Mouse (Mus musculus) cerebellum, adult 2 months (tissue): Measurements from ENCODE around the gene Ppia.

Experiments
- CTCF ChIP-seq: fragments of 200-500 bp; IDR thresholded peaks from 2 replicates; pipeline ENCODE4 v1.5.1; 2011; ENCODE audit warnings: low read depth, mild to moderate bottlenecking, control low read depth, low read length, moderate library complexity, borderline replicate concordance; ENCODE audit not compliant: insufficient read depth
- POLR2A ChIP-seq: fragments of 200-500 bp; IDR thresholded peaks from 2 replicates; pipeline ENCODE4 v1.6.1; 2011; ENCODE audit warnings: low read length, control low read depth, borderline replicate concordance; ENCODE audit not compliant: insufficient read depth

GRCm38 (mm10) chr11:6465122-6465521 is 49.9 kb downstream of the Ppia start:
- TF ChIP-seq CTCF (peak; percentile 63; the same call in 1 of the 2 replicates), POLR2A (no peak)
